Mouse (Mus musculus) megakaryocyte progenitor cell, adult 5-6 weeks (primary cell): ENCODE results near the gene Hamp2. TPM values are rescaled to one million over a fixed set of nuclear protein-coding genes. Genes with fewer than 3 reads are reported as not detected.
"Not testable (repeated sequence)": the region's sequence is repeated elsewhere in the genome, so short reads cannot be mapped to it uniquely, and the experiment has no call there.

Experiments used
- ATAC-seq: replicated peaks from 2 replicates; pipeline ENCODE4 v1.8.0; 2016; ENCODE audit warnings: mild to moderate bottlenecking, moderate TSS enrichment, inconsistent platforms; ENCODE audit not compliant: poor library complexity
- total RNA-seq, 2 experiments: library from RNA; stranded (forward) in 1 of 2; stranded (reverse) in 1 of 2; fragments of 157-497, 149-512 nt in 1 of 2; fragments of 200-1000 nt in 1 of 2; gene quantifications; 2 replicates each; pipeline versions ENCODE4 v1.2.3 to v1.2.4; 2015 to 2017

The Hamp2 gene
- total RNA-seq (2015) (not detected in 2 replicates), total RNA-seq (2017) (not detected in 2 replicates)

DNA sequence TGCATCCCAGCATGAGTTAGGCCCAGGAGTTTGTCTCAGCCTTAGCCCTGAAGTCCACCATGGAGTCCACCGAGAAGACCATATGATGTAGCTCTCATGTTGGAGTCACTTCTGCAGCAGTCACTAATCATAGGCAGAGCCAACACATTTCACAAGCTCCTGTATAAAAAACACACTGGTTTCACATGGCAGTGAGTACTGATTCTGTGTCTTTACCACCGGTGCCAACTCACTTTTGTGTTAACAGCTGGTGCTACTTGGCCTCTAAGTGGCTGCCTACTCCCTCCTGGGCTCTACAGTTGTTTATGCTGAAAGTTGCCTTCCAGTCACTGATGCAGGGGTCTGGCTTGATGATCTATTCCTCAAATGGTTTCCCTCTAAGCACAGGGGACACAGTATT, at the start of gene Hamp2:
Hamp2 (minus strand) TSS at position 101 of the 400 bp plus-strand sequence.
- ATAC-seq = not testable (repeated sequence)

DNA sequence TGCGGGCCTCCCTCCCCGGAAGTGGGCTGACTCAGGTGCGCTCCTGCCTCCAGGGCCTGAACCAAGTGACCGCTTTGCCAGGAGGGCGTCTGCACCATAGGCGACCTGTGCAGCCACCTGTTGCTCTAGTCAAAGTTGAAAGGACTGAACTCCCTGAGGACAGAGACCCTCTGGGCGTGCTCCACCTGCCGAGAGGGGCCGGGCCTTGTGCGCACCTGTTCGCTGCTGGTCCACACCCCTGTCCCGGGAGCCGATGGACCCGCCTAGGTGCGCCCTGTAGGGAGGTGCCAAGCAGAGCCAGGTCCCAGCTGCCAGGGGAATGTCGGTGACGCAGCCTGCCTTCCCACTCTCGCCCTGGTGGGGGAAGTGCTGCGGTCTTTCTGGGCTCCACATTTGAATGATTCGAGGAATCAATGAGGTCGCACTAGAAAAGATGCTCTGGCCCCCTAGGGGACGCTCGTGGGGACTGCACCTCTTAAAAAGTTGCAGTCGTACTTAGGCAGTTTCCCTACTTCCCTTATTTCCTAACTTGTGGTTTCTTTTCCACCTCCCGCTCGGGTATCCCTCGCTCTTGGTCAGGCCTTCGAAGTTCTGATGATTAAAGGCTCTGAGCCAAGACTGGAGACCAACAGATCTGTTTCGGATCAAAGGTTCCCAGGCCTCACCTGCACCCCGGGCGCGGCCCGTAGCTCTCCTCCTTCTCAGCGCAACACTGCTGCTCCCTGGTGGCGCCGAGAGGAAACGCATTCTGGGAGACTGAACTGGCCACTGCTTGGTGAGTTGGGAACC, 49.2 kb upstream of the Hamp2 start, which contains the start of gene Fam187b:
Fam187b (plus strand) TSS at position 290 of the 789 bp plus-strand sequence.
- peak; percentile 92 for ATAC-seq

DNA sequence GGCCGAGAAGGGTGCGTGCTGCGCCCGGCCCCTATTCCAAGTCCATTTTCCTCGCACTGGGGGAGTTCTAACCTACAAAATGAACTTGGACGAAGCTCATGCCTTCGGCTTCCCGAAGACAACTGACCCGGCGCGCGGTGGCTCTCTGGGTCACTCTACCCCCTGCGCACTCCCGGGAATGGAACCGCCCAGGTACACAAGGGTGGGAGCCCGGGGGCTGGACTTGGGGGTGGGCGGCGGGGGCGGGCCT, 48.7 kb upstream of the Hamp2 start, which contains the start of gene Lsr:
Lsr (minus strand) TSS at position 214 of the 250 bp plus-strand sequence.
- ATAC-seq = no peak

DNA sequence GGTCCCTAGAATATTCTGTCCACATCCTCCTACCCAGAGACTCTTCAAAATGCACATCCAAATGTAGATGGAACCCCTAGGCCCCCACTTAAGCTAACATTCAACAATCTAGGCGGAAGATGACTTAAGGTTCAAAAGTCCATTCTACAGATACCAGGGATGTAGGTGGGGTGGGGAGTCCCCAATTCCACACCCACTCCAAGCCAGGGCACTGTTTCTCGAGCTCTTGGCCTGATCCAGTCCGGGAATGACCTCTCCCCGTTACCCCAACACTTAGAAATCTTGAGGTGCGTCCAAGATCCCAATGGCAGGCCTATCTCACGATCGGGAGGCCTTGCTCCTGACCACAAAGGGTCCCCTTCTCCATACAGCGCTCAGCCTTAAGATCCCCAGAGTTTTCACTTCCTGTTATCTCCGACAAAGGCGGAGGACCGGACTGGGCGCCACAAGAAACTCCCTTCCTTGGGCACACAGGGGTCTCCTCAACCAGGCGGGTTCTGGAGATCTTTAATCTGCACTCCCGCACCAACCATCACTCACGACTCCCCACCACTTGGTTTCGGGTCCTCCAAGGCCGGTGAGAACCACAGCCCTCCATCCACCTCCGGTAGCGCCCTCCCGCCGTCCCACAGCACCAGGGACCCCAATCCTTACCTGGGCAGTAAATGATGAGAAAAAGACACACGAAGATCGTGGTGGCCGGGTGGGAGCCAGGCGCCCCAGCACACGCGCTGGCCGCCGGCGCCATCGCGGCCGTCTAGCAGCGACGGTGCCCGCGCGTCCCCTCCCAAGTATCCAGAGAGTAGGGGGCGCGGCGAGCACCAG, 48.2 kb upstream of the Hamp2 start:
- peak; percentile 28 for ATAC-seq

DNA sequence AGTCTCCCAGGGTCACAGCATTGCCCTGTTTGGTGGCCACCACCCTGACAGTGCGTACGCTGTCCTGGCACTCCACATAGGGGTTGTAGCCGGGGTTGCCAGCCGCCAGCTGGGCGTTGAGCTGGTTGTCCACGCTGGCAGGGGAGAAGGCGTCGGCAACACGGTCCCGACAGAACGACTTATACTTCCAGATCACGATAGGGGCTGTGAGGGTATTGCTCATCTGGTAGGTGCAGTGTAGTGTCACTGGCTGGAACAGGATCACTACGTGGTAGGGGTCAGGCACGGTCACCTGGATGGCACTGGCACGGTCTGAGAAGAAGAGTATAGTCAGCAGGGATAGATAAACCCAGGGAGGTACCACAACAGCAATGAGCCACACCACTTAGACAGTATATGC, 47.4 kb upstream of the Hamp2 start:
- ATAC-seq = no peak

DNA sequence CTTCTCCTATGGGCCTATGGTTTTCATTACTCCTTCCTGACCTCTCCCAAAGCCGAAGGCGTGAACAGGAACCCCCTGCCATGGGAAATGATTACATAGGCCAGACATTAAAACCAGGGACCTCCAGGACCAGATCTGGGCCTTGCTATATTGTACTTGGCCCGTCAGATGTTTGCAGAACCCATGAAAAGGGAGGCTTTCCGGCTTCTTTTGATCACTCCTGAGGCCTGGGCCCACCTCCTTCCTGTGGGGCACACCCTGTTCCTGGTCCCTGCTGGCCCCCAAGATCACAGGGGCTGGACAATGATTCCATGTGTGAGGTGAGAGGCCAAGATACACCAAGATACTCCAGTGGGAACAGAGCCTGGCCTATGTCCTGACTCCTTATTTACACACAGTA, 44.7 kb upstream of the Hamp2 start:
- no peak for ATAC-seq

DNA sequence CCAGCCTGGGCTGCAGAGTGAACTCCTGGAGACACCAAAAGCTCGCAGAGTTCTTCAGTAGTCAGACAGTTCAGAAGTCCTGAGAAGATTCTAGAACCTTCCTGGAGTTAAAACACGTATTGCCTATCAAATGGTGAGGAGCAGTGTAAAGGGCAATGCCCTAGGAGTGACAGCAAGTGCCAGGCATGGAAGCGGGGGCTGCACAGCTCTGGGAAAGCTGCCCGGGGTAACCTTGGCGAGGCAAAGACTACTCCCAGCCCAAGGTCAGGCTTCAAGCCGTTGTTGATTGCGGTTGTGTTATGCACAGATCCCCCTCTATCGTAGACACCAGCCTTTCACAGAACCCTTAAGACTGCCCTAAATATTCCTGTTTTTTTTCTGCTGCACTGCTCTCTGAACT, 44.1 kb upstream of the Hamp2 start:
- ATAC-seq = no peak

DNA sequence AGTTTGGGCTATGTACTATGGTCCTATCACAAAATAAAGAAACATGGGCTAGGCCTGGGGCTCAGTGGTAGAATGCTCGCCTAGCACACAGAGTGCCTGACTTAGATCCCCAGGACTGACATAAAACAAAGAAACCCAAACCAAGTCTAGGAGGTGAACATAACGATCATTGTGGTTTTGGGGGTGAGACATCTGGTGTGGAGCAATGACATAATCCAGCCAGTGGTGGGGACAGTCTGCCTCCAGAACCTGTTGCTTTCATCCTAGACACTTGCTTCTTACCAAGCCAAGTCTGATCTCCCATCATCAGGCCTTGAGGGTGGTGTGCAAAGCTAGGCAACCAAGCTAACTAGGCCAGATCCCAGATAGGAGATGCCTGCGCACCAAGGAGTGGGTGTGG, 42.2 kb upstream of the Hamp2 start:
- peak; percentile 71 for ATAC-seq

DNA sequence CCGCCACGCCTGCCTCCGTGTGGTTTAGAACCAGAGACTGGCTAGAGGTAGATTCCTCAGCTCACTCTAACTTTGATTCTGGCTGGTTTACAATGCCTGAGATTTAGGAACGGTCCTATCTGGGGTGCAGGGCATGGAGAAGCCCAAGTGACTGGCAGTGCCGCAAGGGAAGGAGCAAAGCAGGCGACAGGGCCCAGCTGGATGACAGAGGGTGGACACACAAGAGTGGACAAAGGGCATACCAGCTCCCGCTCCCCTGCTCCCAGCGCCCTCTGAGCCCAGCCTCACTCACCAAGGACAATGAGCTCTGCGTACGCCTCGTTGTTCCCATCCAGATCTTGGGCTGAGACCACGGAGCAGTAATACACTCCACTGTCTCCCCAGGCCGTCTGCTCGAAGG, 41.2 kb upstream of the Hamp2 start:
- ATAC-seq = no peak

DNA sequence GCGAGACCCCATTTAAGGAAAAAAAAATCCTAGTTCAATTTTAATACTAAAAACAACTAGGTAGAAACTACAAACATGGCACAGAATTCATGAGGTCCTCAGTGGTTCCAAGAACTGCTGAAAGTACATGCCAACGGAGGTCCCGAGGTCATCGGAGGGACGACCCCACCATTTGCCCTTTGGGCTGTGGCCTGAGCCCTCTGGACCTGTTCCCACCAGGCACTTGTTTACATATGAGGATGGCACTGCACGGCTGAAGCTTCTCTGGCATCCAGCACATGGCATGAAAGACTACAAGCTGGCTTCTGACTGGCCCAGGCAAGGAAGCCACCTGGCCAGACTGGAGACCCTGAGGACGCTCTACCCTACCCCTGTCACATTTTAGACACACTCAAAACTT, 39.9 kb upstream of the Hamp2 start:
- ATAC-seq = no peak

DNA sequence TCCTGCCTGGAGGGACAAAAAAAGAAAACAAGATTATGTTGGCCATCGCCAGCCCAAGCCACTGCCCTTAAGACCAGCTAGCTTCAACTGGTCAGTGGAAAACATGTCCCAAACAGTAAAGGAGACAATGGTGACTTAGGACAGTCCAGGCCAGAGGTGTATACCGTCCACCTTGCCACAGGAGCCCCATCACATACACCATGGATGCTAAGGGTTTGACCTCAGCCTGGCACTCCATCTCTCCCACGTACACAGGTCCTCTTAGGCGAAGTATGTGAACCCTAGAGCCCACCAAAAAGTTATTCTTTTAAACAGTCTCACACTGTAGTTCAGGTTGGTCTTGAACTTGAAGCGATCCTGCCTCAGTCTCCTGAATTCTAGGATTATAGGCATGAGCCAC, 38.4 kb upstream of the Hamp2 start:
- ATAC-seq = no peak

DNA sequence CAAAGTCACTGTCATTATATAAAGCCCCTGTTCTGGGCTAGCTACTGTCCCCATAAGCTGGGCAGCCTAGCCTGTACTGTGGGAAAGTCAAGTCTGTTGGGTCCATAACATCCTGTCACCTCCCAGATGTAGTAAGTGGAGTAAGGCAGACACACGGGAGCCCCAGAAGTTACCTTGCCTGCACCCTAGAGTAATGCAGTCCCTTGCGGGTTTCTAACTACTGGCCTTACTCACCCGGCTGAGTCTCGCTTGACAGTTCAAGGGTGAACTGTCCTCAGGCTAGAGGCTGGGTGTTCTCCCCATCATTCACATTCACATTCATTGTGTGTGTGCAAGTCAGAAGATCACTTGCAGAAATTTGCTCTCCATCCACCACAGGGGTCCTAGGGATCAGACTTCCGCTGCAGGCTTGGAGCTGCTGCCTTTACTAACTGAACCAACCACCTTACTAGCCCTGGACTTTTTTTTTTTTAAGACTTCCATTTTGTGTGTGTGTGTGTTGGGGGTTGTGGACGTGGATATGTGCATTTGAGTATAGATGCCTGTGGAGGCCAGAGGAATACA, 35.4 kb upstream of the Hamp2 start:
- ATAC-seq = no peak

DNA sequence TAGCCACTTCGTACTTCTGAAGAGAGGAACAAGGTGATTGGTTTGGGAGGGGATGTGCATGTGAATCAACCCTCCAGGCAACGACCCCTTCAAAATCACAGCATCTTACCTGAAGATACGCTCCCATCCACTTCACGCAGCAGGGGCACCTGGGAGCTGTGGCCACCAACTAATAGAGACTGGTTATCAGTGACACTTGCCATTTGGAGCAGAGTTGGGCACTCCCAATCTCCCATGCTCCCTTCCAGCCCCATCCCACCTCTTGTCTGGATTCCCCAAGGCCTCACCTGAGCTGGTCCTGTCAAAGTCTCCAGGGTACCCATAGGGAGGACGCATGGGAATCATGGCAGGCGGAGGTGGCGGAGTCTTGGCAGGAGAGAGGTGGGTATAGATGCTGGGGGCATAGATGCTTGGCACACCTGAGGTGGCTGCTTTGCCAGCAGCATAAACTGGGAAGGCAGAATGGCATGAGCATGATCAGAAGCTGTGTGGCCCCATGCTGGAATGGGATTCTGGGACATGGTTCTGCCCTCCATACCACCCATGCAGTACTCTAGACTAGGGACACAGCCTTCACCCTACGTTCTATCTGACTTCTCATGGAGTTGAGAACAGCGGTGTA, 34.5 kb upstream of the Hamp2 start:
- ATAC-seq = no peak

DNA sequence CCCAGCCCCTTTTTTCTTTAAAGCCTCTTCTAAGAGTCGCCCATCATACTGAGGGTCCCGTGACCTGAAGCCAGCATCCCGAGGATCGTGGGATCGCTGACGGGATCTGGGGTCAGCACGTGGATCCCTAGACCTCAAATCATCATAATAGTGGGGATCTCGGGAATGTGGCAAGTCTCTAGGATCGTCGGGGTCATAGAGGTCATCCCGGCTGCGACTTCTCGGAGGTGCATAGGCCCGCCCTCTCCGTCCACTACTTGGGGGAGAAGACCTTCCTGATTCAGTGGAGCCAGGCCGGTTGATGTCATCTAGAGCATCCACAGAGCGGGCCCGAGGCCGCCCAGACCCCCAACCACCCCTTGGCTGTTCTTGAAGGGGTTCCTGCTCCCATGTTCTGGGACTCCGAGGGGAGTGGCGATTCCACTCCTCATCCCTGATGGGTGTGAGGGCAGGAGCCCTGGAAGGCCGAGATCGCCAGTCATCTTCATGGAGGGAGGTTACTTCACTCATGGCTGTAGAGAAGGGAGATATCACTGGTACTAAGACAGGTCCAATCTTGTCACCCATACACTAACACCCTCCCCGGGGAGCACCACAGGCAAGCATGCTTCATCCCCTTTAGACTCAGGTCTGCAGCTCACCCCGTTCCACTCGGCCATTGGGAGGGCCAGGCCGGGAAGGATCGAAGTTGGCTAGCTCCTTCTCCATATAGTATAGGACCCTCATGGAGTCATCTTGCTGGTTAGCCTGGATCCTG, 33.8 kb upstream of the Hamp2 start:
- no peak for ATAC-seq

DNA sequence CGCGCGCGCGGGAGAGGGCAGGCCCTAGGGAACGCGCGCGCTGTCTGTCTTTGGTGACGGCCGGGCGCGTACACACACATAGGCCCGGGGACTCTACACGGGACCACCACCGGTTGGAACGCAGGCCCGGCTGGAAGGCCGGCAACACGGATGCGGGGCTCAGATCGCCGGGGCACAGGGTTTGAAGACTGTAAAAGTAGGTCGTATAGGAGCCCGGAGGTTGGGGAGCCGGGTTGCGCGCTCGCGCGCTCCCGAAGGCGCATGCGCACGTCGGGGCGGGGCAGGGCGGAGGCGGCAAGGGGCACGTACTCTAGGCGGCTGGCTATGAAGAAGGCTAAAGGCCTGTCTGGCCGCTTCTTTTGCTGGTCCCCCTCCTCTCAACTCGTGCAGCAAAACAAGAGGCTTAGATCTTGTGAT, 32.9 kb upstream of the Hamp2 start:
- ATAC-seq = peak; percentile 43

DNA sequence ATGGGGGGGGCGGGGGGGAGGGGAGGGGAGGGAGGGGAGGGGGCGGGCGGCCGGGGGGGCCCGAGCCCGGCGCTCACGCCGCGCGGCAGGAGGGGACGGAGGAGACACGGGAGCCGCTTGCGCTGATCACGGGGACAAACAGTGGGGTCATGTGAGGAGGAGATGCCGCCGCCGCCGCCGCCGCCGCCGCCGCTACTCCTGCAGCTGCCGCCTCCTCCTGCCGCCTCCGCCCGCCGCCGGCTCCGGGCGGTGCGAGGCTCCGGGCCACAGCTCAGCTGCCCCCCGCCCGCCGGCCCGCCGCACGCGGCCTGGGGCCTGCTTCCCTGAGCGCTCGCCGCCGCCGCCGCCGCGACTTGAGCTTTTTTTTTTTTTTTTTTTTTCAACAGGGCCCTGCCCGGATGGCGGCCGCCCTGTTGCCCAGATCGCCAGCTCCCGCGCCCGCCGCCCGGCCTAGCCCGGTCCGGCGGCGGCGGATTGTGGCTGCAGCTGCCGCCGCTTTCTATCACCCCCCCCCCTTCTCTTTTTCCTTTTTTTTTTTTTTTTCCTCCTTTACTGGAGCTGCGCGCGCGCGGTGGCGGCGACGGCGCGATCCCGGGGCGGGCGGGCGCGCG, 32.4 kb upstream of the Hamp2 start, which contains the start of gene Usf2:
Usf2 (minus strand) TSS at position 48 of the 611 bp plus-strand sequence.
- peak; percentile 45 for ATAC-seq

DNA sequence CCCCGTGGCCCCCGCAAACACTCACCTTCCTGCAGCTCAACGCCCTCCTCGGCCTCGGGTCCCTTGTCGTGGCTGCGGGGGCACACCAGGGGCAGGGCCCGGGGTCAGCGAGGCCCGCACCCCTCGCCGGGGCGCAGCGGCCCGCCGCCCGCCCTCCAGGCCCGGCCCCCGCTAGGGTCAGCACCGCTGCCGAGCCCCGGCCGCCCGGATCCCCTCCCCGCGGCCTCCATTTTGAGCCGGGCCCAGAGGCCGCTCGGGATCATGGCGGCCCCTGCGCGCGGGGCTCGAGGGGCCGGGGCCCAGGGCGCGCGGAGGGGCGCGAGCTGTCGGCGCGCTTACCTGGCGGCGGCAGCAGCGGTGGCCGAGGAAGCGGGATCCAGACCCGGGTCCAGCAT, 31.9 kb upstream of the Hamp2 start:
- no peak for ATAC-seq

DNA sequence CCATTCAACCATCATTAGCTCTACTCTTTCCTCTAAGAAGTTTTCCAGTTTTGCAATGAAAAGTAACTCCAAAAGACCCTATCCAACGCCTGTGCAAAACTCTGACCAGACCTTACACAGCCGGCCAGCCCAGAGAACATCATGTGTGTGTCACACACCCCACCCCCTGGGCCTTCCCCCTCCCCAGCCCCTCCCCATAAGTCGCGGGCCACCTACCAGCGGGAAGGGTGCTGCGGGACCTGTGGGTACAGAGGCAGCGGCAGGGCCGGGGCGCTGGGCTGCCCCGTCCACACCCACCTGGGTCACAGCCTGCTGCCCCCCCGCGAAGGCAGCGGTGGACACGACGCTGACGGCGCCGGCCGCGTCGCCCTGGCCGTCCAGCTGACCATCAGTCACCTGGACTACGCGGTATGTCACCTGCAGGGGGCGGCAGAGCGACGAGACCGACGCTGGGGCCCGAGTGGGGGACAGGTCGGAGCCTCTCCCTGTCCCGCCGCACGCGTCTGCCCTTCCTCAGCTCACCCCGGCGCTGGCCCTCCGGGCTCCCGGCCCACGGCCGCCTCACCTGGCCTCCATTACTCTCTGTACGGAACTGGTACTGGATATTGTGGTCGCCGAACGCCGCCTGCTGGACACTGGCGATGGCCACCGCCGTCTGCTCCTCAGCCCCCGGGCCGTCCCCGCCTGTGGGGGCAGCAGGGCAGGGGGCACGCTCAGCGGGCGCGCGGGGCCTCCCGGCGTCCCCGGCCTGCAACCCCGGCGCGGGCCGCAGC, 31.3 kb upstream of the Hamp2 start:
- ATAC-seq = peak; percentile 69

DNA sequence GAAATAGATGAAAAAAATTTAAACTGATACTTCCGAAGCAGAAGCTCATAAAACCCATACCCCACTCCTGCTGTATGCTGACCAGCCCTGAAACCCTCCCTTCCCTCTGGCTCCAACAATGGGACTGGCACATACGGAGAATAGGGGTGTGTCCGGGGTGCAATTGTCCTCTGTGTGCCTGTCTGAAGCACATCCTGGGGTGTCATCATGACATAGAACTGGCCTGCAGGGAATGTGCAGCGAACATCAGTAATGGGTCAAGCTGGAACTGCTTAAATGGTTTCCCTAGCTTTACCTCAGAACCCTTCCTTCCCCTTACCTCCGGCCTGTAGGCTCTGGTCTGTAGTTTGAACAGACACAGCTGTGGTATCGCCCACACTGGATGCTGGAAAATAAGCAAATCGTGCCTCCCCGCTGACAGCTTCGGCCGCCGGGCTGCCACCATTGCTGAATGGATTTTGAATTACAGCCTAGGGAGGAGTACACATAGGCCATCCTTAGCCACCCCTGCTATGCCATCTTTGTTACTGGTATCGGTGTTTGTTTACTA, 30.6 kb upstream of the Hamp2 start:
- no peak for ATAC-seq
